Mouse (Mus musculus): ENCODE data around the gene Rims1.

DNA sequence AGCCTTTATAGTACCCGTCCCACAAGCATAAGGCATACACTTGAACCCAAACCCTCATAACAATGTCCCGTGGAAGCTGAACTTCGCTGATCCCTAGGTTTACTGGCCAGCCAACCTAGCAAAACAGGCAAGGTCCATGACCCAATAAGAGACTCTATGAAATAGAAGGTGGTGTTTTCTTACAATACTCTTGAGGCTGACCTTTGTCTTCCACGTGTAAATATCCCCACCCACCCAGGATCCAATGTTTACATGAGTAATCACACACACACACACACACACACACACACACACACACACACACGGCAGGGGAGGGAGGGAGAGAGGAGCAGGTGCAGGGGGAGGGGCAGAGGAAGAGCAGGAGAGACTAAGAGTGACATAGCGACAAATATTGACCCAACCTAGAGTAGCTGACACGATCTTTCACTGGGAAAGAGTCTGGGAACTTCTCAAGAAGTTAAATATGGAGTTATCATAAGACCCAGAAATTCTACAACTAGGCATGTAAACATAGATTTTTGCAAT is 217.9 kb downstream of the Rims1 start:
- no peak for TF ChIP-seq CTCF (IDR thresholded peaks at IDR 0.05; ENCODE audit: low read depth)
- no peak for TF ChIP-seq EP300 (optimal IDR thresholded peaks at IDR 0.05)

Measured in stomach, postnatal 0 days (tissue).